Mouse (Mus musculus) brain, embryonic 18.5 days (tissue): ENCODE results near the gene Faap20.

ENCODE experiments used
- DNase-seq: peaks from one replicate; pipeline ENCODE4 v3.0.0-alpha.2; 2012; ENCODE audit warnings: low read depth, low spot score

The Faap20 gene

GRCm38 (mm10) chr4:155249648-155250351 is at the start of gene Faap20:
Faap20 (plus strand) TSS chr4:155249802.
- DNase-seq = peak; percentile 84

DNA sequence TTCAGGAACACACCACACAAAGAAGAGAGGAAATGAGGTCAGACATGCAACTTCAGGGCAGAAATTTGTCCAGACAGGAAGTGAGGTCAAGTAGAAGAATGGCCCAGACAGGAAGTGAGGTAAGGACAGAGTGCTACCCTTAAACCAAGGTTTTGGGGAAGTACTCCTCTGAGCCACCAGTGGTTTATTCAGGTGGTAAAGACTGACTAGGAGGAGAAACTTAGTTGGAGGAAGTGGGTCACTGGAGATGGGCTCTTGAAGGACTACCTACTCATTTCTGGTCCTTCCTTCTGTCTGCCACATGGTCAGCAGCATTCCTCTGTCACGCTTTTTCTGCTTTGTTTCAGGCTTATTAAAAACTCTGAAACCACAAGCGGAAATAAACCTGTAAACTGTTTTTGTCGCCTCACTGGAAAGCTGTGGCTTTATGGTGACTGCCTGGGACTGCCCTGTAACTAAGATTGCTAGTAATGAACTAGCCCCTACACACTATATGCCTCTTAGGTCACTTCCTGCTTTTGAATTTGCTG is 48.7 kb upstream of the Faap20 start:
- no peak for DNase-seq

GRCm38 (mm10) chr4:155201764-155202163 is 47.8 kb upstream of the Faap20 start:
- no peak for DNase-seq

- DNase-seq = no peak
These were observed 43.7 kb upstream of the Faap20 start for GRCm38 (mm10) chr4:155205919-155206318.

DNA sequence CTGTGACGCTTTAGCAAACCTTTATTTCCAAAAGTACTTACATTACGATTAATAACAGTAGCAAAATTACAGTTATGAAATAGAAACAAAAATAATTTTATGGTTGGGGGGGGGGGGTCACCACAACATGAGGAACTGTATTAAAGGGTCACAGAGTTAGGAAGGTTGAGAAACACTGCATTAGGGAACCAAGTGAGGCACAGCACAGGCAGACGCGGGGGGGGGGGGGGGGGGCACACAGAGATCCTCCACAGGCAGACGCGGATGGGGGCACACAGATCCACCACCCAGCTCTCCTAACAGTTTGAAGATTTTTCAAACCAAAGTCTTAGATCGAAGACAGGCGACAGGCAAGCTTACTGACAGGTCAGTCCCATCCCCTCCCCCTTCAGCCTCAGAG is 43.1 kb upstream of the Faap20 start:
- DNase-seq = no peak

- no peak for DNase-seq
These were observed 41.8 kb upstream of the Faap20 start for GRCm38 (mm10) chr4:155207841-155208240.

DNA sequence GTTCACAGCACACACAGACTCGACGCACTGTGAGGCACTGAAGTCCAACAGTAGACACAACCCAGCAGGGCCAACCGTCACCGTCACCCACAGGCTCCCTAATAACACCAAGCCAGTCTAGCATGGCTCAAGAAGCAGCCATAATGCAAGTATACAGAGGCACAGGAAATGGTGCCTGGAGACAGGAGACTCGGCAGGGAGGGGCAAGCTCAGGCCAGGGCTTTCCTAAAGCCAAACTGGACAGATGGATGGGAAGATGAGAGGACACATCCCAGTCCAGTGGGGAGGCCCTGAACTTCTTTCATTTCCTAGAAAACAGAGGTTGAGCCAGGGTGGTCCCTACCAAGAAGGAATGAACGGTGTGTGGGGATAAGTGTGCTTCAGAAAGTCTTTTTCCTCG is 41.0 kb upstream of the Faap20 start:
- no peak for DNase-seq

- DNase-seq = no peak
These were observed 40.5 kb upstream of the Faap20 start for GRCm38 (mm10) chr4:155209079-155209478.

GRCm38 (mm10) chr4:155209494-155209893 is 40.1 kb upstream of the Faap20 start:
- DNase-seq = no peak

- DNase-seq = peak; percentile 34
These were observed 36.4 kb upstream of the Faap20 start for GRCm38 (mm10) chr4:155213052-155213751.

GRCm38 (mm10) chr4:155213752-155214054 is 35.9 kb upstream of the Faap20 start:
- no peak for DNase-seq

DNA sequence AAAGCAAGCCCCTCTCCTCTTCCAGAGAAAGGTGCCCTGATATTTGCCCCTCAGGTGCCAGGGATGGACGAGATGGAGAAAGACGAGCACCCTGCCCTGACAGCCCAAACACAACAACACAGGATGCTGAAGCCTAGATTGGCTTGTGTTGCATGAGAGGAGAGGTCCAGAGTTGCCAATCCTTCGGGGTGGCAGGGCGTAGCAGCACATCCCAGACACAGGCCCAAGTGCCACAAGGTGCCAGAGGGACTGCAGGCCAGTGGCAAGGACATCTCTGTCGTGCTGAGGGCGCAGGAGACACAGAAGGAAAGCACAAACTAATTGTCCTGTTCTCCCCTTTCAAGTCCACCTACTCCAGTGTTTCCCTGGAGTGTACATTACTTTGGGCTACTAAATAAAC is 35.4 kb upstream of the Faap20 start:
- no peak for DNase-seq

GRCm38 (mm10) chr4:155214793-155215192 is 34.8 kb upstream of the Faap20 start:
- DNase-seq = no peak

DNA sequence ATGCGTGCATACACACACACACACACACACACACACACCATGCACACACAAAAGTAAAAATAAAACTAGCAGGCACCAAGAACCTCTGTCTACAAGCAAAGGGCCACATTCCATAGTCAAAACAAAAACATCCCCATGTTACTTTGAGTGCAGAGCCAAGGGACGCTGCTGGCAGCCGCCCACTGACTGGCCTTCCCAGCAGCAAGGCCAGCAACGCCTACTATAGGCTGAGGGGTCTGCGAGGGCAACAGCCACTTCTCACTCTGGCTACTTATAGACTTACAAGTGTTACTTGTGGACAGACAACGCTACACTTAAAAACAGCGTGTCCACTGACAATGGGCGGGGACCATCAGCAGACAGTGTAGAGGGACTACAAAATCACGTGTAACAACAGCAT is 34.4 kb upstream of the Faap20 start:
- no peak for DNase-seq

GRCm38 (mm10) chr4:155215773-155216630 is 33.6 kb upstream of the Faap20 start:
- no peak for DNase-seq

DNA sequence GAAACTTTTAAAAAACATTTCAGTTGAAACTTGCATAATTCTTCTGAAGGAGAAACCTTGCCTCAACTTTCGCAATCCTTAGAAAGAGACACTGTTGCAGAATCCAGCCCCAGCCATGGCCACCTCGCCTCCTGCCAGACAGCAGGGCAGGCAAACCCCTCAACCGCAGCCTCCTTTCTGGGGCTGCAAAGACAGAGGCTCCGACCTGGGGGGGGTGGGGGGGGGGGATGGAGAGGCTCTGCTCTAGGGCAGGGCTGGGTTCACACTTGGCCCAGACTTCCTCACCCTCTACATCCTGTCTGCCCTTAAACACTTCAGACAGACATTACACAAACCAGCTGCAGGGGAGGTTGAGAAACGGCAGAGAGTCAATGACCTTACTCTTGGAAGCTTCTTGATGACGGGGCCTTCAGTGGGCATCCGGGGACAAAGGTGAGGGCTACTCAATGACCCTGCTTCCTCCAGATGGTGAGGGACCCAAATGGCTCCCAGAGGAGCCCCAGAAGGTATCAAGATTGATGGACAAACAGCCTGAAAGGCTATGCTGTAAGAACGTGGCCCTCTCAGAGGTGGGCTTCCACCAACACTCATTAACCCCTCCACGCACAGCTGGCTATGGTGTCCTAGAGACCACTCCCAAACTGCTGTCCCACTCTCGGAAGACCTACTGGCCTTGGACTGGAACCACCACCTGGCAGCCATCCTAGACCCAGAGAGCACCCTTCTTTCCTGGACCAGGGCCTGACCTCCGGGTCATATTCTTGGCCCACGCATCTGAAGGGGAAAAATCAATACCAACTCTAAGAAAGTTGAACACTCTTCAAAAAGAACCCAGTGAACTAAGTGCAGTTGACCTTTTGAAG is 32.1 kb upstream of the Faap20 start:
- no peak for DNase-seq

GRCm38 (mm10) chr4:155218104-155218732 is 31.4 kb upstream of the Faap20 start:
- DNase-seq = no peak

DNA sequence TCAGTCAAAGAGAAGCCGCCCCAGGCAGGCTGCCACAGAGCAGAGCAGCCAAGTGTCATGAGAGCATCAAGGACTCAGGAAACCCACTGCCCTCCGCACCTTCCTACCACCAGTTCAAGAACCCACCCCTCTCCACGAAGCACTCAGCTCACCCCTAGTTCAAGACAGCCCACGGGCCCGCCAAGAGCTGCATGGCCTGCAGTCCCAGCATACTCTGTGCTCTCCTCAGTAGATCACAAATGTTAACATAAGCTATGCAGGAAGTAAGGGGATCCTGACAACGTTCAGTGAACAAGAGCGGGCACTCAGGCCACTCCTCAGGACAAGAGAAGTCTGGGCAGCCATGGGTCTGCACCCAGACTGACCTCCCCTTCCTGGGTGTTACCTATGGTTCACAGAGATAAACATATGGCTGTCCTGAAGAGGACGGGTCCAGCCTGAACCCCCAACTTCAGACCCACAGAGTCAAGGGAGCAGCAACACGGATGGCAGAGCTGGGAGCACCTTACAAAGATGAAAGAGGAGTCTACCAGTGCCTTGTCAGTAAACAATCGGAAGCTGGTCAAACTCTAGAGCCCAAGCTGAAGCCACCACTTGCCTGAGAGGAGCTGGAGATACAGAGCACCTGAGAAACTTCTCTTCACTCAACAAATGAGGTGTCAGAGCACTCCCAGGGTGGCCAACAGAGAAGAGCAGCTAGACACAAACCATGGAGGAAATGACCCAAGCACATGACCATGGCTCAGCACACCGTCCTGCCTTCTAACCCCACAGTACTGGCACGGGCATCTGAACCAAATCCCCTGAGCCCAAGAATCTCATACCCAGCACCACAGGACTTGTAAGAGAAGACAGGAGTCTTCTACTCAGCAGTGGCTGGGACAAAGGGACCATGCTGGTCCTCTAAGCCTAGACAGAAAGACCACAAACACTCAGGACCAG is 30.1 kb upstream of the Faap20 start:
- DNase-seq = no peak

- peak; percentile 37 for DNase-seq
These were observed 29.1 kb upstream of the Faap20 start for GRCm38 (mm10) chr4:155220213-155221100.
